Mouse (Mus musculus) thymus, adult 2 months (tissue): ENCODE results near the gene Catsper2. TPM values are rescaled to one million over a fixed set of nuclear protein-coding genes. Genes with fewer than 3 reads are reported as not detected.
A peak's percentile ranks its signal among the peaks of the same experiment; 100 is the strongest.

Experiments used
- DNase-seq: peaks from one replicate; pipeline ENCODE4 v3.0.0; 2021
- H3K27ac ChIP-seq: fragments of 200-500 bp; 2 replicates; pipeline ENCODE4 v1.5.1; 2012; ENCODE audit warnings: low read length, control low read depth; ENCODE audit not compliant: control insufficient read depth, insufficient read depth
- H3K27me3 ChIP-seq: fragments of 200-500 bp; 2 replicates; pipeline ENCODE4 v1.6.1; 2012; ENCODE audit warnings: mild to moderate bottlenecking, low read length, moderate library complexity, mixed read lengths; ENCODE audit not compliant: control insufficient read depth, insufficient read depth
- H3K36me3 ChIP-seq: fragments of 200-500 bp; 2 replicates; pipeline ENCODE4 v1.6.1; 2012; ENCODE audit warnings: mild to moderate bottlenecking, low read length, moderate library complexity; ENCODE audit not compliant: control insufficient read depth, insufficient read depth
- H3K4me1 ChIP-seq: fragments of 200-500 bp; replicated peaks from 2 replicates; pipeline ENCODE4 v1.6.1; 2012; ENCODE audit warnings: low read length; ENCODE audit not compliant: control insufficient read depth, insufficient read depth
- H3K4me3 ChIP-seq: fragments of 200-500 bp; 2 replicates; pipeline ENCODE4 v1.5.1; 2012; ENCODE audit warnings: mild to moderate bottlenecking, low read length, control low read depth, moderate library complexity; ENCODE audit not compliant: control insufficient read depth, insufficient read depth
- CTCF ChIP-seq: fragments of 200-500 bp; IDR thresholded peaks from 2 replicates; pipeline ENCODE4 v1.5.1; 2012; ENCODE audit warnings: mild to moderate bottlenecking, control low read depth, low read length, moderate library complexity, borderline replicate concordance; ENCODE audit not compliant: control insufficient read depth, poor library complexity, insufficient read depth; ENCODE audit errors: extremely low read depth
- POLR2A ChIP-seq: fragments of 200-500 bp; IDR thresholded peaks from 2 replicates; pipeline ENCODE4 v1.6.1; 2012; ENCODE audit warnings: mild to moderate bottlenecking, low read length, control low read depth, moderate library complexity; ENCODE audit not compliant: control insufficient read depth, poor library complexity, insufficient read depth; ENCODE audit errors: extremely low read depth
- WGBS: fragments of 180-500 bp; shearing (Covaris S2); methylation state at CpG from one replicate; pipeline ENCODE4 v1.1.7; 2018; 5-methylcytosine and 5-hydroxymethylcytosine counted together
- polyA plus RNA-seq: library from polyadenylated mRNA; depleted of rRNA; stranded (reverse); fragments of >200 nt; gene quantifications from 2 replicates; pipeline ENCODE4 v1.2.3, GENCODE M21; 2012; rRNA removed

Gene Catsper2
- polyA plus RNA-seq, 1 experiment = 2.6 TPM

DNA sequence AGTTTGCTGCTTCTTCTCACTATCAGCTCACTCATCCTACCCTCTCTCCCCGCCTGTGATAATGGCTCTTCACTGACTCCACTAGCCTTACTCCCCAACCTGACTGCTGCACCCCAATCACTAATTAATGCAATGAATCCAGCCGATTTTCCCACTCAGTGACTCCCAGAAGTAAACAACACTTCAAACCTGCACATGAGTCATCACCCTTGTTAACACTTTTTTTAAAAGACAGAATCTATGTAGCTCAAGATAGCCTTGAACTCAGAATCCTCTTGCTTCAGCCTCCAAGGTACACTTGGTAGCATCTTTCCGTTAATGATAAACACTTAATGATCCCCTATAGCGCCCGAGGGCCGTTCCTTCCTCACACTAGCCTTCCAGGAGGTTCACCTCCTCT lies 59.2 kb downstream of the Catsper2 start:
- H3K27ac ChIP-seq = no peak overlapping the region
- peaks cover 8% of the 10 kb centered on the region; the same call in 1 of the 2 replicates for H3K4me1 ChIP-seq

DNA sequence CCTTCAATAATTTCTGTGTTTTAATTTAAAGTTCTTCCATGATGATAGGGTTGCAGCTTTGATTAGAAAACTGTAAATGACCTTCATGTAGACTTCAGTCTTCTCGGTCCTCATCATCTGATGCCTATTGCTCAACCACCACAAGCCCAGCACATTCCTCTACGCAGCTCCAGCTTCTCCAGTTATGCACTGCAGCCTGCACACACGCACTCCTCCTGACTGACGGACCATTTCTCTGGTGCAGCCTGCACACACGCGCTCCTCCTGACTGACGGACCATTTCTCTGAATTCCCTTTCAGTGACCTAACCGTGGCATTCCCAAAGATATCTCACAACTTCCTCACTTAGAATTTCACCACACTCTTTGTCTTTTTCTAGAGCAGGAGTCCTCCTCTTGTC lies 60.4 kb downstream of the Catsper2 start:
- Histone ChIP-seq H3K4me1 (peaks cover 2% of the 10 kb centered on the region; the same call in 1 of the 2 replicates), H3K27me3 (no peaks in the 10 kb centered on the region), H3K27ac (no peak overlapping the region), H3K4me3 (no peak overlapping the region), H3K36me3 (peaks cover 5% of the 10 kb centered on the region; the same call in 1 of the 2 replicates)
- TF ChIP-seq POLR2A (no peak), CTCF (no peak)
- WGBS = 90% methylated on average over 8 of the region's 8 CpGs
- DNase-seq = no peak

More for the DNA sequence above, 59.2 kb downstream of the Catsper2 start:
- Histone ChIP-seq H3K4me3 (peak overlapping the region; percentile 58), H3K27me3 (peaks cover 2% of the 10 kb centered on the region; the same call in 1 of the 2 replicates), H3K36me3 (no peaks in the 10 kb centered on the region)
- no peak for TF ChIP-seq POLR2A
- no peak for TF ChIP-seq CTCF
- no peak for DNase-seq
- WGBS = 8% methylated on average over 6 of the region's 6 CpGs

Other genes starting within 250 kb of the Catsper2 start
- 113 and 114 TPM in 2 replicates for gene Tubgcp4, start 243.1 kb downstream of the Catsper2 start, polyA plus RNA-seq
- gene Zscan29, start 242.7 kb downstream of the Catsper2 start, polyA plus RNA-seq = 7.5 and 8.7 TPM in 2 replicates
- gene Trp53bp1, start 142.4 kb downstream of the Catsper2 start, polyA plus RNA-seq = 38.9 and 39.5 TPM in 2 replicates
- gene Map1a, start 124.2 kb downstream of the Catsper2 start, polyA plus RNA-seq = 1.1 TPM in 2 replicates
- 21.8 and 23.9 TPM in 2 replicates for gene Ppip5k1, start 58.4 kb downstream of the Catsper2 start, polyA plus RNA-seq
- 40.6 and 48.0 TPM in 2 replicates for gene Ckmt1, start 56.1 kb downstream of the Catsper2 start, polyA plus RNA-seq
- gene Strc, start 26.6 kb downstream of the Catsper2 start, polyA plus RNA-seq = 0.47 TPM in 2 replicates
- gene Pdia3, start within 50 bp of the Catsper2 start, polyA plus RNA-seq = 550 and 817 TPM in 2 replicates
- 0.92 and 1.0 TPM in 2 replicates for gene Ell3, start 30.5 kb upstream of the Catsper2 start, polyA plus RNA-seq
- 370 and 498 TPM in 2 replicates for gene Serf2, start 35.4 kb upstream of the Catsper2 start, polyA plus RNA-seq
- 7.7 and 8.9 TPM in 2 replicates for gene Hypk, start 39.5 kb upstream of the Catsper2 start, polyA plus RNA-seq
- gene Serinc4, start 43.0 kb upstream of the Catsper2 start, polyA plus RNA-seq = 0.70 and 0.89 TPM in 2 replicates
- gene Mfap1b, start 60.3 kb upstream of the Catsper2 start, polyA plus RNA-seq = 5.0 and 5.1 TPM in 2 replicates
- 3.8 and 4.7 TPM in 2 replicates for gene Mfap1a, start 92.9 kb upstream of the Catsper2 start, polyA plus RNA-seq
- gene Wdr76, start 92.9 kb upstream of the Catsper2 start, polyA plus RNA-seq = 15.5 and 19.1 TPM in 2 replicates